Comparison of ENCODE assay signal across 14 mouse cellular contexts in the genomic region with DNA sequence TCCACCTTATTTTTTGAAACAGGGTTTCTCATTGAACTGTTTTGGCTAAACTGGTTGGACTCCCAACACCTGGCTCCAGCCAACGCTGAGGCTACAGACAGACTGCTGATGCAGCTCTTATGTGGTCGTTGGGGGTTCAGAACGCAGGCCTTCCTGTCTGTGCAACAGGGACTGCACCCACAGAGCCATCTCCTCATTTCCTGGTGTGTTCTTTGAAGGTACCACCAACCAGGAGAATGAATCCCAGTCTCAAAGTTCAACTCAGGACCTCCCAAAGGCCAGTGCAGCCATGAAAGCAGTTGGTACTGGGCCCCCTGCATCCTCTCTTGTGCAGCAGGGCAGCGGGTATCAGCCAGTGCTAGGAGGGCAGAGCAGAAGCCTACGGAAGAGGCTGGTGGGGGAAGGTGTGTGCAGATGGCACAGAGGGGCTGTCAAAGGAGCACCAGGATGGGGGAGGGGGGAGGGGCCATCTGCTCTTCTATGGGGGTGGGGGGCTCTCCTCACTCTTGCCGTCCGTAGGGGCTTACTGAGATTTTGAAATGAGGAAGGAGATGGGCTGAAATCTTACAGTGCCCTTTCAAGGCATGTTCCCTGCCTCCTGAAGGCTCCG.
"Had no signal": no experiment of that assay in that cellular context is flagged by ENCODE, and none has a peak within 500 bp of the region (broad histone marks: within the 10 kb centered on the region; RNA-seq: fewer than 3 reads in every experiment).

No protein-coding gene starts in this region.

- H3K9ac ChIP-seq: liver, embryonic 15.5 days; midbrain, embryonic 15.5 days; neural tube, embryonic 13.5 days had no signal

- H3K4me2 ChIP-seq: liver, embryonic 11.5 days; liver, embryonic 15.5 days; midbrain, embryonic 15.5 days; neural tube, embryonic 13.5 days had no signal

- H3K4me3 ChIP-seq: layer of hippocampus, adult 2 months; liver, embryonic 15.5 days; midbrain, embryonic 10.5 days; midbrain, embryonic 15.5 days; neural tube, embryonic 13.5 days had no signal

- H3K27ac ChIP-seq: layer of hippocampus, adult 2 months; liver, embryonic 15.5 days; midbrain, embryonic 10.5 days; midbrain, embryonic 15.5 days; neural tube, embryonic 13.5 days had no signal

- H3K36me3 ChIP-seq: liver, embryonic 15.5 days; midbrain, embryonic 10.5 days; midbrain, embryonic 15.5 days; neural tube, embryonic 13.5 days had no signal

- H3K4me1 ChIP-seq: midbrain, embryonic 15.5 days had no signal

- H3K27me3 ChIP-seq: liver, embryonic 15.5 days; midbrain, embryonic 15.5 days; neural tube, embryonic 13.5 days had no signal

- ATAC-seq: lung, postnatal 0 days; midbrain, embryonic 15.5 days had no signal

- H3K9me3 ChIP-seq: liver, embryonic 15.5 days; midbrain, embryonic 10.5 days; midbrain, embryonic 15.5 days; neural tube, embryonic 13.5 days had no signal

- DNase-seq: kidney, adult 11 months; kidney, postnatal 10 days; kidney, postnatal 4 days; left cerebral cortex, postnatal 4 days; lung, adult 2 months; lung, postnatal 36 days; right cerebral cortex, postnatal 14 days had no signal
